8 mouse cellular contexts compared by ENCODE assay signal in the genomic region with DNA sequence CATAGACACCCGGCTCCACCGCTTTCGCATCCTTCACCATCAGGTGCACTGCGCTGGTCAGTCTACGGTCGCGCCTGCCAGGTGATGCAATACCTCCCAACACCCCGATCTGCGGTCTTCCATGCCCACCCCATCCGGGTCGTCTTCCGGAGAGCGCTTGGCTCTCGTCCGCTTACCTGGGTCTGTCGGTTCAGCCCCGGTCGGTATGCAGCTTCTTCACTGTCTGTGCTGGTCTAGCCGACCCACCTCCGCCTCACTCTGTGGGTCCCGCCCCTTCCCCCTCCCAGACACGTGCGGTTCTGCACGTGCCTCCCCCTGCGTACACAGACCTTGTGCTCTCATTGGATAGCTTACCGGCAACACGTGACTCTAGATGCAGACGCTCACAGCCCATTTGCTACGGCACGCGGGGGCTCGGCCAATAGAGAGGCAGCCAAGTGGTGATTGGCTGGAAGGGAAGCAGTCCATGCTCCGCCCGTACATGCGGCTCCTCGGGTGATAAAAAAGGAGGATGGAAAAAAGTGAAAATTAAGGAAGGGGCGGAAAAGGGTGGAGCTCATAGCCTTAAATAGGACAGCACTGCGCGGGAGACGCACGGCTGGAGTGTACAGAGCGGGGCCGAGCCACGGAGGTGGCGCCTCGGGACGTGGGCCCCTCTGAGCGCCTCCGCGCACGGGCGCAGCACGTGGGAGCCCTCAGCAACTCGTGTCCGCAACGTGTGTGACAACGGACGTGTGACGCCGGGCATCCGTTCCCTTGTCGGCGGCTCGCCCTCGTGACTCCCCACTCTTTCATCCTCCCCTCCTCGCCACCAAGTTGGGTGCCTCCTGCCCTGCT. TPM values are rescaled to one million over a fixed set of nuclear protein-coding genes. Genes with fewer than 3 reads are reported as not detected.
DNase-seq lines count a peak whose midpoint lies in the region; ATAC-seq and TF ChIP-seq lines count a peak whose summit lies in the region.

A gene (minus strand): TSS at position 273 of the 837 bp plus-strand sequence.

- no peaks in the 10 kb centered on the region; the same call in 1 of the 2 replicates for H3K27me3 ChIP-seq in G1E (ENCODE audit: insufficient read depth, low read length)
- H3K27me3 ChIP-seq in forebrain, embryonic 15.5 days, result no peaks in the 10 kb centered on the region
- H3K27me3 ChIP-seq in liver, postnatal 0 days (ENCODE audit: insufficient read depth, low read length), result no peaks in the 10 kb centered on the region
- H3K27me3 ChIP-seq in neural tube, embryonic 13.5 days, result no peaks in the 10 kb centered on the region

- H3K4me2 ChIP-seq in forebrain, embryonic 15.5 days (replicated peaks), result peak within 1 kb of the TSS; percentile 100
- H3K4me2 ChIP-seq in liver, postnatal 0 days (ENCODE audit: low read depth, low read length), result peak within 1 kb of the TSS; percentile 72
- peak within 1 kb of the TSS; percentile 98 for H3K4me2 ChIP-seq in neural tube, embryonic 13.5 days

- TF ChIP-seq CTCF in G1E (IDR thresholded peaks at IDR 0.05; ENCODE audit: low read depth, low read length), result no peak
- TF ChIP-seq CTCF in liver, postnatal 0 days (IDR thresholded peaks at IDR 0.05; ENCODE audit: low read depth), result no peak

- no peak within 1 kb of the TSS for H3K27ac ChIP-seq in forebrain, embryonic 15.5 days (replicated peaks)
- H3K27ac ChIP-seq in liver, postnatal 0 days (ENCODE audit: low read depth), result peak within 1 kb of the TSS; percentile 22; the same call in 1 of the 2 replicates
- no peak within 1 kb of the TSS for H3K27ac ChIP-seq in neural tube, embryonic 13.5 days (replicated peaks)

- TF ChIP-seq EP300 in liver, postnatal 0 days (IDR thresholded peaks at IDR 0.05; ENCODE audit: low read depth), result no peak

- H3K9me3 ChIP-seq in G1E (replicated peaks), result peaks cover 8% of the 10 kb centered on the region
- H3K9me3 ChIP-seq in forebrain, embryonic 15.5 days, result no peaks in the 10 kb centered on the region
- no peaks in the 10 kb centered on the region for H3K9me3 ChIP-seq in liver, postnatal 0 days (ENCODE audit: low read length)
- H3K9me3 ChIP-seq in neural tube, embryonic 13.5 days, result no peaks in the 10 kb centered on the region

- intact Hi-C loops in heart, postnatal 14 days (cut with DNase I), result no loop called here

- H3K36me3 ChIP-seq in G1E (replicated peaks), result peaks cover 64% of the 10 kb centered on the region
- no peaks in the 10 kb centered on the region for H3K36me3 ChIP-seq in forebrain, embryonic 15.5 days
- no peaks in the 10 kb centered on the region for H3K36me3 ChIP-seq in liver, postnatal 0 days (replicated peaks; ENCODE audit: insufficient read depth, low read length)
- H3K36me3 ChIP-seq in neural tube, embryonic 13.5 days, result no peaks in the 10 kb centered on the region

- ATAC-seq in G1E (ENCODE audit: extremely low read depth, insufficient number of reproducible peaks, low FRiP score, poor library complexity, severe bottlenecking), result no peak
- peak; percentile 99 for ATAC-seq in forebrain, embryonic 15.5 days (replicated peaks)
- ATAC-seq in liver, postnatal 0 days, result peak; percentile 93
- ATAC-seq in neural tube, embryonic 13.5 days (ENCODE audit: low read depth), result peak; percentile 99

- H3K4me3 ChIP-seq in G1E (ENCODE audit: low read depth, low read length), result peak within 1 kb of the TSS; percentile 30; the same call in 1 of the 2 replicates
- peak within 1 kb of the TSS; percentile 56 for H3K4me3 ChIP-seq in forebrain, embryonic 15.5 days
- peak within 1 kb of the TSS; percentile 46 for H3K4me3 ChIP-seq in liver, postnatal 0 days (ENCODE audit: low read depth, low read length)
- peak within 1 kb of the TSS; percentile 57 for H3K4me3 ChIP-seq in neural tube, embryonic 13.5 days

- WGBS in forebrain, embryonic 15.5 days, result under 1% methylated on average over 66 of the region's 66 CpGs
- under 1% methylated on average over 50 of the region's 66 CpGs for WGBS in liver, postnatal 0 days (ENCODE audit: insufficient replicate concordance)
- WGBS in neural tube, embryonic 13.5 days, result under 1% methylated on average over 65 of the region's 66 CpGs

- H3K9ac ChIP-seq in forebrain, embryonic 15.5 days (replicated peaks), result peak within 1 kb of the TSS; percentile 34
- no peak within 1 kb of the TSS; the same call in 1 of the 2 replicates for H3K9ac ChIP-seq in liver, postnatal 0 days (replicated peaks)
- peak within 1 kb of the TSS; percentile 56 for H3K9ac ChIP-seq in neural tube, embryonic 13.5 days

- peaks cover 13% of the 10 kb centered on the region for H3K4me1 ChIP-seq in G1E (ENCODE audit: insufficient read depth, low read depth, low read length)
- H3K4me1 ChIP-seq in forebrain, embryonic 15.5 days, result peaks cover 15% of the 10 kb centered on the region
- peaks cover 18% of the 10 kb centered on the region for H3K4me1 ChIP-seq in liver, postnatal 0 days (ENCODE audit: insufficient read depth)
- H3K4me1 ChIP-seq in neural tube, embryonic 13.5 days (replicated peaks), result peaks cover 19% of the 10 kb centered on the region

- no peak for DNase-seq in G1E (ENCODE audit: low spot score)
- peak; percentile 99 for DNase-seq in cerebellum, adult 11-12 months
- peak; percentile 88 to 91 for DNase-seq in heart, postnatal 14 days
- DNase-seq in layer of hippocampus, adult 11-12 months (ENCODE audit: low spot score), result peak; percentile 98
- DNase-seq in liver, postnatal 0 days, result peak; percentile 89
- DNase-seq in telencephalon, adult 2 months (ENCODE audit: low read depth, low spot score), result peak; percentile 99

RNA-seq across cellular contexts. Expression of the gene that starts here (rescaled TPM):
- total RNA-seq in G1E (2014; fragmentation: Nextera tagmentation), result not detected in 2 replicates
- total RNA-seq in G1E (2017), result 1.3 TPM in 2 replicates
- 0.07 and 0.31 TPM in 2 replicates for polyA plus RNA-seq in G1E (2012)
- polyA plus RNA-seq in forebrain, embryonic 15.5 days (2015; fragmentation: Nextera tagmentation; extraction: Ambion mirVana), result 4.3 TPM in 2 replicates
- 1 to 10 TPM; 2.8 to 3.0 TPM for total RNA-seq in heart, postnatal 14 days (2021)
- polyA plus RNA-seq in liver, postnatal 0 days (2015; fragmentation: Nextera tagmentation; extraction: Ambion mirVana), result 0.77 and 1.00 TPM in 2 replicates
- 3.9 and 5.1 TPM in 2 replicates for polyA plus RNA-seq in neural tube, embryonic 13.5 days (2015; fragmentation: Nextera tagmentation; extraction: Ambion mirVana)

Comparison
In these comparisons a context has a peak if more than half of its experiments do, and no peak if none do; other contexts are left out.
1. Peak in DNase-seq, ATAC-seq, H3K4me3 ChIP-seq, H3K27ac ChIP-seq and H3K4me2 ChIP-seq in liver, postnatal 0 days; RNA of the gene not detected or under 1 TPM.